Mouse (Mus musculus) liver, embryonic 14.5 days (tissue): ENCODE results near the gene Grap2. TPM values are rescaled to one million over a fixed set of nuclear protein-coding genes. Genes with fewer than 3 reads are reported as not detected.

Source experiments
- ATAC-seq: fragments of 200-750 bp; cut with Nextera tagmentation; 2 replicates; pipeline ENCODE4 v1.8.0; 2017; ENCODE audit warnings: moderate number of reproducible peaks, mild to moderate bottlenecking, moderate library complexity; ENCODE audit not compliant: insufficient read depth
- DNase-seq, 3 experiments: peaks; one replicate each; pipeline ENCODE4 v3.0.0-alpha.2; 2012 to 2013; ENCODE audit warnings: low read depth in 3 of 3, low spot score in 3 of 3
- H3K27ac ChIP-seq: fragments of 300-500 bp; sonication (generic); 2 replicates; pipeline ENCODE4 v1.5.1; 2014; ENCODE audit warnings: moderate library complexity, mild to moderate bottlenecking, control low read depth, inconsistent platforms
- H3K27me3 ChIP-seq: fragments of 300-500 bp; sonication (generic); 2 replicates; pipeline ENCODE4 v1.6.1; 2014; ENCODE audit warnings: mild to moderate bottlenecking, low read length, moderate library complexity; ENCODE audit not compliant: control insufficient read depth, insufficient read depth
- H3K36me3 ChIP-seq: fragments of 300-500 bp; sonication (generic); replicated peaks from 2 replicates; pipeline ENCODE4 v1.6.1; 2014; ENCODE audit warnings: low read depth; ENCODE audit not compliant: control insufficient read depth, insufficient read depth
- H3K4me1 ChIP-seq, 2 experiments: fragments of 200-500 bp in 1 of 2; fragments of 300-500 bp in 1 of 2; sonication (generic) in 1 of 2; replicated peaks; 2 replicates each; pipeline ENCODE4 v1.6.1; 2012 to 2014; ENCODE audit warnings: antibody characterized with exemption in 1 of 2, inconsistent platforms in 1 of 2, low read length in 1 of 2; ENCODE audit not compliant: control insufficient read depth in 2 of 2, insufficient read depth in 2 of 2
- H3K4me2 ChIP-seq: fragments of 300-500 bp; sonication (generic); 2 replicates; pipeline ENCODE4 v1.6.1; 2014; ENCODE audit warnings: low read depth, mild to moderate bottlenecking, control low read depth, moderate library complexity
- H3K4me3 ChIP-seq, 2 experiments: fragments of 200-500 bp in 1 of 2; fragments of 300-500 bp in 1 of 2; sonication (generic) in 1 of 2; 2 replicates each; pipeline ENCODE4 v1.5.1; 2012 to 2014; ENCODE audit warnings: low read depth in 2 of 2, low read length in 2 of 2, mild to moderate bottlenecking in 2 of 2, control low read depth in 1 of 2, inconsistent platforms in 1 of 2, moderate library complexity in 1 of 2; ENCODE audit not compliant: insufficient read depth in 1 of 2
- H3K9ac ChIP-seq: fragments of 300-500 bp; sonication (generic); replicated peaks from 2 replicates; pipeline ENCODE4 v1.6.1; 2014; ENCODE audit warnings: mild to moderate bottlenecking, control low read depth, moderate library complexity
- H3K9me3 ChIP-seq: fragments of 300-500 bp; sonication (generic); 2 replicates; pipeline ENCODE4 v1.6.1; 2016; ENCODE audit warnings: low read length, mixed read lengths; ENCODE audit not compliant: control insufficient read depth
- CTCF ChIP-seq: IDR thresholded peaks from 2 replicates; pipeline ENCODE4 v1.5.1; 2016; ENCODE audit warnings: antibody characterized with exemption, low read depth, control low read depth
- EP300 ChIP-seq: IDR thresholded peaks from 2 replicates; pipeline ENCODE4 v1.6.1; 2016; ENCODE audit warnings: antibody characterized with exemption, low read depth
- WGBS: fragments of 180-500 bp; shearing (Covaris S2); extraction: QIAGEN DNeasy Blood & Tissue Kit; methylation state at CpG from one replicate; pipeline ENCODE4 v1.1.7; 2014; ENCODE audit not compliant: insufficient replicate concordance; 5-methylcytosine and 5-hydroxymethylcytosine counted together
- polyA plus RNA-seq, 2 experiments: library from polyadenylated mRNA; depleted of rRNA in 1 of 2; stranded (reverse) in 1 of 2; unstranded in 1 of 2; fragments of >200 nt; fragmentation: Nextera tagmentation in 1 of 2; extraction: Ambion mirVana in 1 of 2; gene quantifications; 2 replicates each; pipeline versions ENCODE4 v1.2.1 to v1.2.3; 2012 to 2014

Grap2 gene
- polyA plus RNA-seq, 2 experiments, result 8.7 to 21.8 TPM

- ATAC-seq (no peak), DNase-seq (no peak)
- Histone ChIP-seq H3K27ac (no peak overlapping the region), H3K4me2 (no peak overlapping the region), H3K4me1 (peaks cover 0 to 9% of the 10 kb centered on the region in 2 experiments; a peak in 2 of 4 replicates), H3K4me3 (no peak overlapping the region), H3K36me3 (no peaks in the 10 kb centered on the region), H3K9me3 (no peaks in the 10 kb centered on the region), H3K27me3 (no peaks in the 10 kb centered on the region), H3K9ac (no peak overlapping the region)
- 53% methylated on average over 8 of the region's 8 CpGs for WGBS
- no peak for TF ChIP-seq EP300
- no peak for TF ChIP-seq CTCF
Measured at GRCm38 (mm10) chr15:80679515-80680215, 107.3 kb downstream of the Grap2 start.

GRCm38 (mm10) chr15:80680347-80681030 lies 108.1 kb downstream of the Grap2 start:
- no peak overlapping the region for H3K9ac ChIP-seq
- no peak overlapping the region for H3K27ac ChIP-seq
- DNase-seq (no peak), ATAC-seq (no peak)
- no peak overlapping the region for H3K4me2 ChIP-seq
- H3K27me3 ChIP-seq, result no peaks in the 10 kb centered on the region; the same call in 1 of the 2 replicates
- WGBS, result 53% methylated on average over 7 of the region's 7 CpGs
- H3K9me3 ChIP-seq, result no peaks in the 10 kb centered on the region
- peaks cover 0 to 9% of the 10 kb centered on the region in 2 experiments; a peak in 2 of 4 replicates for H3K4me1 ChIP-seq
- H3K36me3 ChIP-seq, result no peaks in the 10 kb centered on the region
- TF ChIP-seq EP300 (no peak), CTCF (no peak)
- H3K4me3 ChIP-seq, result no peak overlapping the region

GRCm38 (mm10) chr15:80681466-80681881 lies 109.1 kb downstream of the Grap2 start:
- ATAC-seq, result no peak
- no peak for DNase-seq
- no peak overlapping the region for H3K4me3 ChIP-seq
- H3K4me2 ChIP-seq, result no peak overlapping the region
- WGBS, result 42% methylated on average over 4 of the region's 4 CpGs
- H3K36me3 ChIP-seq, result no peaks in the 10 kb centered on the region
- H3K9me3 ChIP-seq, result no peaks in the 10 kb centered on the region
- TF ChIP-seq CTCF (no peak), EP300 (no peak)
- H3K9ac ChIP-seq, result no peak overlapping the region
- H3K4me1 ChIP-seq, result peaks cover 0 to 9% of the 10 kb centered on the region in 2 experiments; a peak in 2 of 4 replicates
- H3K27ac ChIP-seq, result no peak overlapping the region
- no peaks in the 10 kb centered on the region; the same call in 1 of the 2 replicates for H3K27me3 ChIP-seq

GRCm38 (mm10) chr15:80682343-80682742 lies 109.9 kb downstream of the Grap2 start:
- ATAC-seq, result no peak
- Histone ChIP-seq H3K9ac (no peak overlapping the region), H3K27me3 (no peaks in the 10 kb centered on the region; the same call in 1 of the 2 replicates), H3K4me2 (peak overlapping the region; percentile 14; the same call in 1 of the 2 replicates), H3K4me3 (no peak overlapping the region), H3K36me3 (no peaks in the 10 kb centered on the region), H3K9me3 (no peaks in the 10 kb centered on the region), H3K4me1 (peaks cover 0 to 9% of the 10 kb centered on the region in 2 experiments; a peak in 2 of 4 replicates), H3K27ac (no peak overlapping the region)
- no peak for DNase-seq
- 53% methylated on average over 8 of the region's 8 CpGs for WGBS
- TF ChIP-seq CTCF, result no peak
- no peak for TF ChIP-seq EP300

- TF ChIP-seq EP300 (no peak), CTCF (no peak)
- no peak for ATAC-seq
- no peak overlapping the region for H3K4me3 ChIP-seq
- no peak for DNase-seq
- H3K4me2 ChIP-seq, result no peak overlapping the region
- no peak overlapping the region for H3K27ac ChIP-seq
- H3K9me3 ChIP-seq, result no peaks in the 10 kb centered on the region
- peaks cover 0 to 9% of the 10 kb centered on the region in 2 experiments; a peak in 3 of 4 replicates for H3K4me1 ChIP-seq
- no peaks in the 10 kb centered on the region for H3K36me3 ChIP-seq
- no peak overlapping the region for H3K9ac ChIP-seq
- H3K27me3 ChIP-seq, result no peaks in the 10 kb centered on the region; the same call in 1 of the 2 replicates
- WGBS, result 58% methylated on average over 6 of the region's 6 CpGs
Measured at GRCm38 (mm10) chr15:80683151-80683550, 110.8 kb downstream of the Grap2 start.
